Mouse (Mus musculus) CH12.LX (cell line): Measurements from ENCODE around the gene Ppp6r3. TPM values are rescaled to one million over a fixed set of nuclear protein-coding genes. Genes with fewer than 3 reads are reported as not detected.

Experiments
- DNase-seq: peaks from one replicate; pipeline ENCODE4 v3.0.0-alpha.2; 2013; ENCODE audit errors: extremely low read depth
- H3K27ac ChIP-seq: 2 replicates; pipeline ENCODE4 v1.5.1; 2012; ENCODE audit warnings: low read depth, mild to moderate bottlenecking, control low read depth, moderate library complexity; ENCODE audit not compliant: insufficient read depth
- H3K27me3 ChIP-seq: replicated peaks from 2 replicates; pipeline ENCODE3; 2012; ENCODE audit warnings: inconsistent platforms
- H3K36me3 ChIP-seq, 2 experiments: replicated peaks in 1 of 2; 2 replicates each; pipeline versions ENCODE3 to v1.6.1; 2012; ENCODE audit warnings: inconsistent platforms in 1 of 2, low read length in 1 of 2, mild to moderate bottlenecking in 1 of 2, mixed read lengths in 1 of 2, moderate library complexity in 1 of 2; ENCODE audit not compliant: control insufficient read depth in 1 of 2, insufficient read depth in 1 of 2
- H3K4me1 ChIP-seq, 2 experiments: 2 replicates each; pipeline ENCODE4 v1.6.1; 2012; ENCODE audit warnings: inconsistent platforms in 1 of 2, moderate library complexity in 1 of 2; ENCODE audit not compliant: insufficient read depth in 2 of 2, control insufficient read depth in 1 of 2
- H3K4me2 ChIP-seq: 2 replicates; pipeline ENCODE4 v1.6.1; 2012; ENCODE audit warnings: low read depth, mild to moderate bottlenecking, control low read depth; ENCODE audit not compliant: poor library complexity, insufficient read depth, severe bottlenecking
- H3K4me3 ChIP-seq, 3 experiments: fragments of 150-350 bp in 1 of 3; sonication (generic) in 1 of 3; replicated peaks in 1 of 3; 2 replicates each; pipeline versions ENCODE3 to v1.5.1; 2011 to 2012; ENCODE audit warnings: low read depth in 2 of 3, low read length in 2 of 3, mild to moderate bottlenecking in 2 of 3, moderate library complexity in 2 of 3, control low read depth in 1 of 3, improper control_type of control experiment in 1 of 3, inconsistent platforms in 1 of 3, mixed read lengths in 1 of 3; ENCODE audit not compliant: poor library complexity in 1 of 3
- H3K79me2 ChIP-seq: replicated peaks from 2 replicates; pipeline ENCODE4 v1.6.1; 2012; ENCODE audit warnings: mild to moderate bottlenecking, moderate library complexity; ENCODE audit not compliant: control insufficient read depth, poor library complexity, insufficient read depth, severe bottlenecking; ENCODE audit errors: extremely low read depth
- H3K9ac ChIP-seq: 2 replicates; pipeline ENCODE4 v1.6.1; 2012; ENCODE audit warnings: low read depth, mild to moderate bottlenecking, control low read depth, moderate library complexity; ENCODE audit not compliant: insufficient read depth
- H3K9me3 ChIP-seq: replicated peaks from 2 replicates; pipeline ENCODE3; 2012; ENCODE audit warnings: low read length, inconsistent platforms, mixed read lengths
- BHLHE40 ChIP-seq: IDR thresholded peaks from 2 replicates; pipeline ENCODE4 v1.6.1; 2011; ENCODE audit warnings: mild to moderate bottlenecking, low read depth, low read length, improper control_type of control experiment
- CHD2 ChIP-seq: IDR thresholded peaks from 2 replicates; pipeline ENCODE4 v1.6.1; 2011; ENCODE audit warnings: low read length, improper control_type of control experiment
- ETS1 ChIP-seq: conservative IDR thresholded peaks from 2 replicates; pipeline ENCODE4 v1.6.1; 2012; ENCODE audit warnings: low read depth, mild to moderate bottlenecking, inconsistent platforms, low read length, improper control_type of control experiment, moderate library complexity
- IRF4 ChIP-seq: IDR thresholded peaks from 2 replicates; pipeline ENCODE4 v1.6.1; 2014; ENCODE audit warnings: low read depth, mild to moderate bottlenecking, inconsistent platforms, low read length, improper control_type of control experiment
- JUND ChIP-seq: conservative IDR thresholded peaks from 2 replicates; pipeline ENCODE4 v1.6.1; 2011; ENCODE audit warnings: low read depth, low read length, improper control_type of control experiment
- MYC ChIP-seq: IDR thresholded peaks from 2 replicates; pipeline ENCODE4 v1.6.1; 2011; ENCODE audit warnings: low read depth, mild to moderate bottlenecking, improper control_type of control experiment, low read length
- NELFE ChIP-seq: IDR thresholded peaks from 2 replicates; pipeline ENCODE4 v1.6.1; 2011; ENCODE audit warnings: low read depth, low read length, improper control_type of control experiment
- NRF1 ChIP-seq: IDR thresholded peaks from 2 replicates; pipeline ENCODE4 v1.6.1; 2014; ENCODE audit warnings: low read depth, mild to moderate bottlenecking, inconsistent platforms, low read length, improper control_type of control experiment, moderate library complexity
- PAX5 ChIP-seq: IDR thresholded peaks from 2 replicates; pipeline ENCODE4 v1.6.1; 2012; ENCODE audit warnings: low read length, inconsistent platforms, mixed read lengths
- POLR2AphosphoS2 ChIP-seq: IDR thresholded peaks from 2 replicates; pipeline ENCODE4 v1.6.1; 2011; ENCODE audit warnings: low read depth, low read length, improper control_type of control experiment
- RAD21 ChIP-seq: IDR thresholded peaks from 2 replicates; pipeline ENCODE4 v1.6.1; 2011; ENCODE audit warnings: low read depth, mild to moderate bottlenecking, low read length, improper control_type of control experiment, moderate library complexity
- RCOR1 ChIP-seq: conservative IDR thresholded peaks from 2 replicates; pipeline ENCODE4 v1.6.1; 2012; ENCODE audit warnings: low read depth, mild to moderate bottlenecking, inconsistent platforms, low read length, improper control_type of control experiment
- SIN3A ChIP-seq: IDR thresholded peaks from 2 replicates; pipeline ENCODE4 v1.6.1; 2012; ENCODE audit warnings: low read length, improper control_type of control experiment, inconsistent platforms
- SMC3 ChIP-seq: IDR thresholded peaks from 2 replicates; pipeline ENCODE4 v1.6.1; 2011; ENCODE audit warnings: low read depth, low read length, improper control_type of control experiment
- TBP ChIP-seq: conservative IDR thresholded peaks from 2 replicates; pipeline ENCODE4 v1.6.1; 2011; ENCODE audit warnings: low read depth, low read length, improper control_type of control experiment
- TCF12 ChIP-seq: IDR thresholded peaks from 2 replicates; pipeline ENCODE4 v1.6.1; 2014; ENCODE audit warnings: low read depth, mild to moderate bottlenecking, inconsistent platforms, low read length, improper control_type of control experiment
- UBTF ChIP-seq: IDR thresholded peaks from 2 replicates; pipeline ENCODE4 v1.6.1; 2012; ENCODE audit warnings: low read depth, mild to moderate bottlenecking, inconsistent platforms, low read length, improper control_type of control experiment, moderate library complexity
- USF1 ChIP-seq: IDR thresholded peaks from 2 replicates; pipeline ENCODE4 v1.6.1; 2014; ENCODE audit warnings: low read depth, mild to moderate bottlenecking, inconsistent platforms, low read length, improper control_type of control experiment
- USF2 ChIP-seq: conservative IDR thresholded peaks from 2 replicates; pipeline ENCODE4 v1.6.1; 2011; ENCODE audit warnings: low read depth, low read length, improper control_type of control experiment
- ZC3H11A ChIP-seq: IDR thresholded peaks from 2 replicates; pipeline ENCODE4 v1.6.1; 2012; ENCODE audit warnings: low read depth, mild to moderate bottlenecking, inconsistent platforms, low read length, improper control_type of control experiment
- ZKSCAN1 ChIP-seq: IDR thresholded peaks from 2 replicates; pipeline ENCODE4 v1.6.1; 2012; ENCODE audit warnings: low read depth, inconsistent platforms, low read length, improper control_type of control experiment, borderline replicate concordance
- ZMIZ1 ChIP-seq: IDR thresholded peaks from 2 replicates; pipeline ENCODE4 v1.6.1; 2012; ENCODE audit warnings: low read depth, mild to moderate bottlenecking, inconsistent platforms, low read length, improper control_type of control experiment
- ZNF384 ChIP-seq: IDR thresholded peaks from 2 replicates; pipeline ENCODE4 v1.6.1; 2012; ENCODE audit warnings: low read depth, low read length, improper control_type of control experiment, inconsistent platforms
- dilution Hi-C: fragments of 300-500 bp; cut with MboI; formaldehyde crosslinking; loops from 2 replicates; pipeline ENCODE4 v1.14.3; 2020; ENCODE audit warnings: low sequenced_read_pairs; ENCODE audit not compliant: extremely low pct_unique_long_range_greater_than_20kb, extremely low pct_ligation_motif_present
- in situ Hi-C: fragments of 300-500 bp; cut with MboI; formaldehyde crosslinking; loops from 3 replicates; pipeline ENCODE4 v1.14.3; 2019; ENCODE audit warnings: low sequenced_read_pairs, low pct_ligation_motif_present, low pct_unique_long_range_greater_than_20kb, mixed read lengths
- polyA plus RNA-seq: library from polyadenylated mRNA; unstranded; fragments of >175 nt; gene quantifications from 2 replicates; pipeline ENCODE4 v1.2.1, GENCODE M21; 2012; ENCODE audit warnings: low read depth; ENCODE audit not compliant: insufficient read length
- total RNA-seq, 2 experiments: library from RNA; depleted of rRNA; stranded (reverse); fragments of 300-350 nt in 1 of 2; fragments of >200 nt in 1 of 2; gene quantifications; 2 replicates each; pipeline ENCODE4 v1.2.3; 2012 to 2014

Gene Ppp6r3
- total and polyA plus RNA-seq, 3 experiments = 68.5 to 94.6 (median 72.3) TPM

- peak overlapping the region; percentile 57; the same call in 1 of the 2 replicates for H3K27ac ChIP-seq
- DNase-seq = peak; percentile 61
- no peak overlapping the region for H3K4me2 ChIP-seq
- H3K9me3 ChIP-seq = no peaks in the 10 kb centered on the region
- dilution Hi-C loops (no loop called here), in situ Hi-C loops (no loop called here)
- H3K9ac ChIP-seq = no peak overlapping the region
- H3K4me3 ChIP-seq = no peak overlapping the region
- H3K36me3 ChIP-seq = peaks cover 81 to 99% of the 10 kb centered on the region in 2 experiments
- H3K79me2 ChIP-seq = no peaks in the 10 kb centered on the region
- no peaks in the 10 kb centered on the region for H3K27me3 ChIP-seq
- peaks cover 15 to 35% of the 10 kb centered on the region in 2 experiments for H3K4me1 ChIP-seq
- no peak for TF ChIP-seq ZMIZ1
- TF ChIP-seq JUND = no peak
- no peak for TF ChIP-seq IRF4
- no peak for TF ChIP-seq SMC3
- no peak for TF ChIP-seq BHLHE40
- no peak for TF ChIP-seq ZNF384
- no peak for TF ChIP-seq POLR2AphosphoS2
- TF ChIP-seq UBTF = no peak
- no peak for TF ChIP-seq USF2
- TF ChIP-seq USF1 = no peak
- no peak for TF ChIP-seq TBP
- TF ChIP-seq CHD2 = no peak
- TF ChIP-seq TCF12 = no peak
- TF ChIP-seq MYC = no peak
- no peak for TF ChIP-seq ETS1
- TF ChIP-seq ZKSCAN1 = no peak
- no peak for TF ChIP-seq SIN3A
- no peak for TF ChIP-seq NELFE
Observed at GRCm38 (mm10) chr19:3458331-3459099, 117.0 kb downstream of the Ppp6r3 start.

DNA sequence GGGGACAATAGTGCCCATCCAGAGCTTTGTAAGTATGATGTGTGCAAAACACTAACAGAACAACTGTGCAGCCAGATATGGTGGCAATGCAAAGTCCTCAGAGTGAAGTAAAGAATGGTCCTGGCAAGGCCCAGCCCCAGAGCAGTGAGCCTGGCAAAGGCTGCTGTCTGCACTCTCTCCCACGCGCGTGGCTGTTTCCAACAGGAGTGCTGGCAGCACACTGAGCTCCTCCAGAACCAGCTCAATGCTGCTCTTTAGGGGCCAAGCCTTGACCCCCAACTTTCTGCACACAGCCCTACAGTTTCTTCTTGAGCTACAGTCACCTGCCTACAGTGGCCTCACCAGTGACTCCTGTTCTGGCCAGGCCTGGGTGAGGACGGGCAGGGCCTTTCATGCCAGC lies 117.8 kb downstream of the Ppp6r3 start:
- Histone ChIP-seq H3K4me1 (peaks cover 15 to 39% of the 10 kb centered on the region in 2 experiments), H3K27ac (no peak overlapping the region), H3K27me3 (no peaks in the 10 kb centered on the region), H3K4me3 (no peak overlapping the region), H3K79me2 (no peaks in the 10 kb centered on the region), H3K9me3 (no peaks in the 10 kb centered on the region), H3K36me3 (peaks cover 75 to 99% of the 10 kb centered on the region in 2 experiments), H3K9ac (no peak overlapping the region), H3K4me2 (no peak overlapping the region)
- no peak for TF ChIP-seq RAD21
- TF ChIP-seq RCOR1 = no peak
- TF ChIP-seq ZMIZ1 = no peak
- no peak for TF ChIP-seq SIN3A
- no peak for TF ChIP-seq NRF1
- TF ChIP-seq JUND = no peak
- TF ChIP-seq TCF12 = no peak
- TF ChIP-seq POLR2AphosphoS2 = no peak
- TF ChIP-seq NELFE = no peak
- TF ChIP-seq ZC3H11A = no peak
- no peak for TF ChIP-seq PAX5
- dilution Hi-C loops = no loop called here
- in situ Hi-C loops = no loop called here
- DNase-seq = no peak
